Mouse (Mus musculus) T-helper 17 cell (primary cell): ENCODE results near the gene Iqgap2.

Experiments
- in situ Hi-C, 2 experiments: fragments of 300-600 bp; cut with MboI, MseI; formaldehyde crosslinking; loops; 1 replicate in 1 of 2; 2 replicates in 1 of 2; pipeline ENCODE4 v1.15.1; 2025; ENCODE audit warnings: high pct_unique_total_duplicates in 2 of 2

Gene Iqgap2

DNA sequence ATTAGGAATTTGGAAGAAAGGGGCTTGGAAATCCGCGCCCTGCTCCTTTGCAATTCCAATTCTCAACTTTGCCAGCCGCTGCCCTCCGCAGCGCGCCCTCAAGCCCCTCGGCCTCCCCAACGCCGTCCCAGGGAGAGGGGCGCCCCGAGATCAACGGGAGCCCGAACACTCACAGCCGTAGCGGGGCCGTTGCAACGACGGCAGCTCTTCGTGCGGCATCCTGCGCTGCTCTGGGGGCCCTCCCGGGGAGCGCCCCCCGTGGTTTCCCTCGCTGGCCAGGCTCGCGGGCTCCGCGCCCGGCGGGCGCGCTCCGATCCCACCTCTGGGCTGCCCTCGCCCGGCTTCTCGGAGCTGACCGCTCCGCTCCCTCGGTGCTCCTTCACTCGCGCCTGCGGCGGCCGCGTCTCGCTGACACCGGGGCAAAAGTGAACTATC, at the start of gene Iqgap2:
Iqgap2 (minus strand) TSS at position 432 of the 435 bp plus-strand sequence.
- in situ Hi-C loops, result loop anchor here in 1 of 2 experiments (5.0 kb wide), 1 partner anchor 71 kb away; no protein-coding TSS in a partner anchor

GRCm38 (mm10) chr13:95940811-95941210, 49.1 kb upstream of the Iqgap2 start:
- in situ Hi-C loops, result no loop called here

- in situ Hi-C loops, result no loop called here
Observed at GRCm38 (mm10) chr13:95924201-95924621, 32.5 kb upstream of the Iqgap2 start.

- in situ Hi-C loops, result no loop called here
Observed at GRCm38 (mm10) chr13:95922626-95923025, 30.9 kb upstream of the Iqgap2 start.

DNA sequence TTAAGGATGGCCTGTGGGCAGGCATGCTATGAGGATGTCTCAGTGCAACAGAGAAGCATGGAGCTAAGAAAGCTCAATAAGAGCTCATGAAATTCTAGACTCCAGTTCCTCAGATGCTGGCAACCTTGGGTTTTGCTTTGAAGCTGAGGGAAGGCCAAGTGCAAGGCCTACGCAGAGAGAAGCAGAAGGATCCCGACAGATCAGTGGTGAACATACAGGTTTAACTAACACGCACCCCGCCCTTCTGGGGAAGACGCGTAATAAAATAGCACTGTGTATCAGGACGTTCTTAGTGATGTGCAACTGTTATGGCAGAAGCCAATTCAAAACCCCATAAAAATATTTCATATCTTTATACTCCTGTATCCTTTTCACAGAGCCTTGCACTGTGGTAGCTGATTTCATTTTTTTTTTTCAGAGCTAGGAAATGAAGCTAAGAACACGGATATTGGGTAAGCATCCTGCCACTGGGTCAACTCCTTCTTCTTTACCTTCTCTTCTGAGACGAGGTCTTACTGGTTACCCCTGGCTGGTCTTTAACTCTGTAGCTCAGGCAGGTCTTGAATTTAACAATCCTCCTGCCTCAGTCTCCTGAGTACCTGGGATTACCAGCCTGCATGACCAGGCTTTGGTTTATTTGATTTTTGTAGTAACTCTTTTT, 27.0 kb upstream of the Iqgap2 start:
- in situ Hi-C loops, result no loop called here

DNA sequence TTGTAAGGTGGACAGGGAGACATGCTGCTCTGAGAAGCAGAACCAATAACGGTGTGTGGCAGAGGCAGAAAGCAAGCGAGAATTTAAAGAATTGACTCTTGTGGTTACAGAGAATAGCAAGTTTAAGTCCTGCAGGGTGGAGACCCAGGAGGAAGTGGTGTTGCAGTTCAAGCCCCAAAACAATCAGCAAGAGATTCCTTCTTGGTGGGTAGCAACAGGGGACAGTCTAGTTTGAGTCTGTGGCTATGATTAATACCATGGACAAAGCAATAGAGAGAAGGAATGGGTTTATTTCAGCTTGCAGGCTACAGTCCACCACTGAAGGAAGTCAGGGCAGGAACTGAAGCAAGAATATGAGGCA, 21.3 kb upstream of the Iqgap2 start:
- in situ Hi-C loops, result no loop called here

GRCm38 (mm10) chr13:95912157-95913045, 20.7 kb upstream of the Iqgap2 start:
- in situ Hi-C loops, result no loop called here

- in situ Hi-C loops, result no loop called here
Observed at GRCm38 (mm10) chr13:95910270-95910669, 18.5 kb upstream of the Iqgap2 start.

DNA sequence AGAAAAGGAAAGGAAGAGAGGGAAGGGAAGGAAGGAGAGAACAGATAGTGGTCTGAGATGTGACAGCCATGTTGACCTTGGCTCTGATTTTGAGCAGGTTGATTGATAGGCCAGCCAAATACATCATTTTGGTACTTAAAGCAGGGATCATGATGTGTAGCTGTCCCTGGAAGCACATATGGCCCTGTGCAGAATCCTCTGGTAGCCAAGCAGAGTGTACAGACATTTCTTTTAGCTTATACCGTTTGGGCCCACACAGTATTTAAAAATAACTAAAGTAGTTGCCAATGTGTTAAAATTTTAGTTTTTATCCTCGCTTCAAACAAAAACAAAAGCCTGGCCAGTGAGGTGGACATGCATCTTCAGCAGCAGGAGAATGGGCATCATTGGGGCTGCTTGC, 17.5 kb upstream of the Iqgap2 start:
- in situ Hi-C loops, result no loop called here

DNA sequence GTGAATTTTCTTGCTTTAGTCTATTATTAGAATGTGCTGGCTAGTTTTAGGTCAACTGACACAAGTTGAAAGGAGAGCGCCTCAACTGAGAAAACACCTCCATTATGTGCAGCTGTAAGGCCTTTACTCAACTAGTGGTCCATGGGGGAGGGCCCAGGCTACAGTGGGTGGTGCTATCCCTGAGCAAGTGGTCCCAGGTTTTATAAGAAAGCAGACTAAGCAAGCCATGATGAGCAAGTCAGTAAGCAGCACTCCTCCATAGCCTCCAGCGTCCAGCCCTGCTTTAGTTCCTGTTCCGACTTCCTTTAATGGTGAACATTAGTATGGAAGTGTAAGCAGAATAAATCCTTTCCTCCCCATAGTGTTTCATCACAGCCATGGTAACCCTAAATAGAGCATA, 11.0 kb upstream of the Iqgap2 start:
- in situ Hi-C loops, result no loop called here

DNA sequence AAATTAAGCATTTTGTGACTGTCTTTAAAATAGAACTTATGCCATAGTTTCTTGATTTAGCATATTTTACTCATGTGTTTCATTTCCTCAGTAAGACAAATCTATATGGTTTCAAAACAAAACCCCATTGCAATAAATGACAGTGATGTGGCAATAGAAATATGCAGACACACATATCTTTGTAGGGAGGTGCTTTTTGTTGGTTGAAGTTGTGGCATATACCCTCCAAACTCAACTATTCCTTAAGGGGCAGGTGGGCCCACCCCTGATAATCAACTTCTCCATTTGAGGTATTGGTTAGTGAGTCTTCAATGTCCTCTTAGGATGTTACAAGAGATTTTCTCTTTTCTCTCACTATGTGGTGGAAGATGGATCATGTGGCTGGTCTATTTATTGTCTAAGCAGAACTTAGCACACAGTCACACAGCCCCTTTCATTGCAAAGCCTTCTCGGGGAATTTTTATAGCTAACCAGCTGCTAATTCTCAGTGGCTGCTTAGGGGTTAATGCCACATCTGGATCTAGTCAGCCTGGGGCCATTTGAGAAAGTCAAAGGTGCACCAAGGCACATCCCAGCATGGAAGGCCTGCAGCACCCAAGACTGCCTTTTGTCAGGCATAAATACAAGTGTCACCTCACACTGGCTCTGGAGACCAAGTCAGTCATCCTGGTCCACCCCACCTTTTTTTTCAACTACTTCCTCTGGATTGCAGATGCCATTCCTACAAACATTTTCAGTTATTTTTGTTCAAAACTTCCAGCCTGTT, 8.3 kb upstream of the Iqgap2 start:
- in situ Hi-C loops, result no loop called here

DNA sequence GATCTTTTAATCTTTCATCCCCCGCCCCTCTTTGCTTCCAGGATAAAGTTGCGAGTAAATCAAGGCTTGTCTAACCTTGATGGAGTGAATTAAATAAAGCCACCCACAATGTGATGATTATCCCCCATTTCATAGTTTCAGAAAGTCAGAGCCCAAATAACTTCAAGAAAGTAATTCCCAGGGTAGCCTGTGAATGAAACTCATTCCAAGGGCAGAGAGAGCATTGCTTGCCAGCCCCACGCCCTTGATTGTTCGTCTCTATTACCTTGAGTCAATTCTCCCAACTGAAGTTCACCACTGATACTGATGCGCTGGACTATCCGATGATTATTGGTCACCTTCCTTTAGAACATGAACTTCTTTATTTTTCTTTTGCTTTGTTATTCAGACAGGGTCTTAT, 4.8 kb upstream of the Iqgap2 start:
- in situ Hi-C loops, result no loop called here

GRCm38 (mm10) chr13:95893166-95893565, 1.4 kb upstream of the Iqgap2 start:
- in situ Hi-C loops, result loop anchor here in 1 of 2 experiments (5.0 kb wide), 1 partner anchor 69 kb away; no protein-coding TSS in a partner anchor

DNA sequence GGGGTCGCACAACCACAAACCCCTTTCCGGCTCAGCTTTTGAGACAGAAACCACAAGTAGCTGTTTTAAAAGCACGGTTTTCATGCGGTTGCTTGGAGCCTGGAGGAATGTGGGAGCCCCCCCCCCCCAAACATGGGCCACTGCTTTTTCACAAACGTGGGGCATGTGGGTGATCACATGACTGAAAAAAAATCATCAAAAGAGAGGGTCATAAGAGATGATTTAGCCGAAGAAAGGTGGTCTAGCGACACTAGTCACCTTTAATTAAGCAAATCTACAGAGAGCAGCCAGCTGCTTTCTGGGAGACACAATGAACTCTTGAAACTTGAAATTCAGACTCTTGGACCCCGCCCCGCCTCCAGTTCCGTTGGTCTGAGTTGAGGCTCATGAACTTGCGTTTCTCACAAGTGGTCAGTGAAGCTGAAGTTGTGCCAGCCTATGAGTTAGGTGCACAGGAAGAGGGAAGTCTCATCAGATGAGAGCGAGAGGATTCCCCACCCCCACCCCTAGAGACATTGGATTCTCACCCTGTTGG, 956 bp upstream of the Iqgap2 start:
- in situ Hi-C loops, result loop anchor here in 1 of 2 experiments (5.0 kb wide), 1 partner anchor 70 kb away; no protein-coding TSS in a partner anchor

DNA sequence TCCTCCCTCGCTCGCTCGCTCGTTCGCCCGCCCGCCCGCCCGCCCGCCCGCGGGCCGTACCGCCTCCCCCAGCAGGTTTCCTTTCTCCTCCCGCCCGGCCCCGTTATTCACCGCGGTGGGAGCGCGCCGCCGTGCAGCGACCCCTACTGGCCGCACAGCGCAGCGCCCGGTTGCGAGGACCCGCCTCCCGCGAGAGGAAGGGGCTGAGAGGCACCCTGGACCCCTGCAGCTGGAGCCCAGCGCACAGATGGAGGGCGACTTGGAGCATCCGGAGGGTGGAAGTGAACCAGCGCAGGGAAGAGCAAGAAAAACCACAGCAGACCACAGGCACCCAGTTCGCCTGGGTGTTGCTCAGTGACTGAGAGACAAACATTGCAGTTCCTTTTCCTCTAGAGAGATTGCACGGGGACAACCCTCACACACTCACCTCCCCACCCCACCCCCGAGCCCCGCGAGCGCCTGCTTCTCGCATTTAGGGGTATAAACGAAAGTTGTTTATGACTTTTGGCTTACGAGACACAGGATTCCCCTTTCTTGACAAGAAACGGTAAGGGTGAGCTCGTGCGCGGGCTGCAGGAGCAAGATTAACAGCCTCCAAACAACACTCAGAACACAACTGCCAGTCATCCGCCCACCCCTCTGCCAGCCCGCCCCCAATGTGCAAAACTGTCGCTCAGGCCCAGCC, 346 bp upstream of the Iqgap2 start:
- in situ Hi-C loops, result loop anchor here in 1 of 2 experiments (5.0 kb wide), 1 partner anchor 70 kb away; no protein-coding TSS in a partner anchor

DNA sequence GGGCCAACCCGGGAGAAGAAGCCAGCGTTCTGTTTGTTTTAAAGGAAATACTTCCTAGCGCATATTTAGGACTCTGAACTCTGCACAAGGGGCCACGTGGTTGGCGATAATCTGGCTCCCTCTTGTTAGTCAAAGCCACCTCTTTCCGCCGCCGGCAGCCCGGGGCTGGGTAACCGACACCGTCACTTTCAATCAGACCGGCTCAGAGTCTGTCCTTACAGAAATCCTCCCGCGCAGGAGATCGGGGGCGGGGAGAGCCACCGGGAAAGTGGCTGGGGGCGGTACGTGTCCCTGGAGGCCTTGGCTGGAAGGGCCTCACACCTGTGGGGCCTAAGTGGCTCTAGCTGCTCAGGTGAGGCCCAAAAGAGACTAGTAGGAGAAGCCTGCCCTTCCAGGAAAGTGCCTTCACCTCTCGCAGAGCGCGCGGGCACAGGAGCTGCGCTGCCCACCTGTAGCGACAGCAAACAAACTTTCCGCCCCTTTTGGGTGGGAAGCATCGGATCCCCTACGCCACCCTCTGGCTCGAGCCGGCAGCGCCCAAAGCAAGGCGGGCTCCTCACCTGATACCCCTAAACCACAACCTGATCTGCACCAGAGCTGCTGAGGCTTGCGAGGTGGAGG, 761 bp downstream of the Iqgap2 start:
- in situ Hi-C loops, result loop anchor here in 1 of 2 experiments (5.0 kb wide), 1 partner anchor 71 kb away; no protein-coding TSS in a partner anchor

GRCm38 (mm10) chr13:95889981-95890545, 1.7 kb downstream of the Iqgap2 start:
- in situ Hi-C loops, result loop anchor here in 1 of 2 experiments (5.0 kb wide), 1 partner anchor 72 kb away; no protein-coding TSS in a partner anchor

DNA sequence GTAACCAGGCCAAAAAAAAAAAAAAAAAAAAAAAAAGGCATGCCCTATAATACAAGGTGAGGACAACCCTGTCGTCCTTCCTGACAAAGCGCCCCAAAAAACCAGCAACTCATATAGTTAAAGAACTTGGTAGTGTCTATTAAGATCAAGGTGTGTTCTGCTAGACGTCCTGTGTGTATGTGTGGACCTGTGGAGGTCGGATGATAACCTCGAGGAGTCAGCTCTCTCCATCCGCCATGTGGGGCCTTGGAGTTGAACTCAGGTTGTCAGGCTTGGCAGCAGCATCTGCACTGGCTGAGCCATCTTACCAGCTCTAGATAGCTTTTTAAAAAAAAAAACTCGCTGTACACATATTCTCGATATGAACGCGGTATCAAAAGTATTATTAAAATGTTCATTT, 2.4 kb downstream of the Iqgap2 start:
- in situ Hi-C loops, result no loop called here

DNA sequence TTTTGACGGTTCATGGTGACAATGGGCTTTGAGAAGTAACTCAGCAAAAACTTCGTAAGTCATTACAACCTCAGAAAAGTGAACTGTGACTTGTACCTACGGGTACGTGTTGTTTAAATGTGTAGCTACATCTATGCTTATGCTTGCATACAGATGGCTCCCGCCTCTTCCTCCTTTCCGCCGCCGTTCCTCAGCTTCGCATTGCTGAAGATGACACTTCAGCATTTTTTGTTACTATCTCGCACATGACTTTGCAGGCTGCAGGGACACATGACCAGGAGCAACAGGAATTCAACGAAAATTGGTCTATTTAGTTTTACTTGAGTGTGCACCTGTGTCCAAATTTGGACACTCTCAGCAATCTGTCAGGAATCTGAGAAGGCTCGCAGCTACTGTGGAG, 3.1 kb downstream of the Iqgap2 start:
- in situ Hi-C loops, result no loop called here

- in situ Hi-C loops, result no loop called here
Observed at GRCm38 (mm10) chr13:95888170-95888569, 3.6 kb downstream of the Iqgap2 start.
